Mouse (Mus musculus) heart, adult 2 months (tissue): Measurements from ENCODE around the gene Wtap.

ENCODE experiments used
- CTCF ChIP-seq: fragments of 200-600 bp; IDR thresholded peaks from 2 replicates; pipeline ENCODE4 v1.8.1; 2022; ENCODE audit warnings: antibody characterized with exemption, mild to moderate bottlenecking, moderate library complexity
- POLR2A ChIP-seq: fragments of 200-500 bp; IDR thresholded peaks from 2 replicates; pipeline ENCODE4 v1.6.1; 2011; ENCODE audit warnings: mild to moderate bottlenecking, low read depth, low read length, control low read depth; ENCODE audit not compliant: insufficient read depth

DNA sequence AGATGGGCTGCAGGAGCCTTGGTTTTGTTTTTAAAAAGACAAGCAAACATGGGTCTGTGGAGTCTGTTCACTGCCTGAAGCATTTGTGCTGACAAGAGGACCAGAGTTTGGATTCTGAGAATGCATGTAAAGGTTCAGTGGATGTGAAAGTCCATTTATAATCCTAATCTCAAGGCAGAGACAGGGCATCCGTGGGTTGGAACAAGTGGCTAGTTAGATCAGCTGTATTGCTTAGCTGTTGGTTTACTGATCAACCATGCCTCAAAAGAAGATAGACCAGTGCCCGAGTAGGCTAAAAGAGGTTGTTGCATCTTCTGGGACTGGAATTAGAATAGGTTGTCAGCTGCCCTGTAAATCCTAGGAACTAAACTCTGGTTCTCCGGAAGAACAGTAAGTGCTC, 30.5 kb downstream of the Wtap start:
- no peak for TF ChIP-seq POLR2A
- no peak for TF ChIP-seq CTCF
